Mouse (Mus musculus) hindbrain, embryonic 16.5 days (tissue): ENCODE data around the gene Rasef. TPM values are rescaled to one million over a fixed set of nuclear protein-coding genes. Genes with fewer than 3 reads are reported as not detected.
"Not testable (repeated sequence)": the region's sequence is repeated elsewhere in the genome, so short reads cannot be mapped to it uniquely, and the experiment has no call there.

Source experiments
- ATAC-seq: fragments of 200-750 bp; cut with Nextera tagmentation; 2 replicates; pipeline ENCODE4 v1.8.0; 2017; ENCODE audit warnings: moderate TSS enrichment, moderate library complexity
- H3K27ac ChIP-seq: fragments of 300-500 bp; sonication (generic); 2 replicates; pipeline ENCODE4 v1.5.1; 2014; ENCODE audit warnings: low read depth, mild to moderate bottlenecking, control low read depth, low read length, moderate library complexity
- H3K27me3 ChIP-seq: fragments of 300-500 bp; sonication (generic); replicated peaks from 2 replicates; pipeline ENCODE4 v1.6.1; 2014; ENCODE audit warnings: low read length; ENCODE audit not compliant: control insufficient read depth, insufficient read depth
- H3K36me3 ChIP-seq: fragments of 300-500 bp; sonication (generic); 2 replicates; pipeline ENCODE4 v1.6.1; 2014; ENCODE audit warnings: mild to moderate bottlenecking, low read length, moderate library complexity, mixed read lengths; ENCODE audit not compliant: control insufficient read depth, insufficient read depth
- H3K4me1 ChIP-seq: fragments of 300-500 bp; sonication (generic); 2 replicates; pipeline ENCODE4 v1.6.1; 2014; ENCODE audit warnings: low read depth, low read length; ENCODE audit not compliant: control insufficient read depth, insufficient read depth
- H3K4me2 ChIP-seq: fragments of 300-500 bp; sonication (generic); 2 replicates; pipeline ENCODE4 v1.6.1; 2014; ENCODE audit warnings: mild to moderate bottlenecking, low read length, control low read depth, moderate library complexity
- H3K4me3 ChIP-seq: fragments of 300-500 bp; sonication (generic); 2 replicates; pipeline ENCODE4 v1.5.1; 2014; ENCODE audit warnings: mild to moderate bottlenecking, low read length, control low read depth, moderate library complexity
- H3K9ac ChIP-seq: fragments of 300-500 bp; sonication (generic); 2 replicates; pipeline ENCODE4 v1.6.1; 2014; ENCODE audit warnings: low read depth, mild to moderate bottlenecking, control low read depth, low read length, moderate library complexity
- H3K9me3 ChIP-seq: fragments of 300-500 bp; sonication (generic); 2 replicates; pipeline ENCODE4 v1.6.1; 2014; ENCODE audit warnings: mild to moderate bottlenecking, low read length, moderate library complexity; ENCODE audit not compliant: control insufficient read depth
- WGBS: fragments of 180-500 bp; shearing (Covaris S2); extraction: QIAGEN DNeasy Blood & Tissue Kit; methylation state at CpG from one replicate; pipeline ENCODE4 v1.1.7; 2014; 5-methylcytosine and 5-hydroxymethylcytosine counted together
- polyA plus RNA-seq: library from polyadenylated mRNA; unstranded; fragments of >200 nt; fragmentation: Nextera tagmentation; extraction: Ambion mirVana; gene quantifications from 2 replicates; pipeline ENCODE4 v1.2.1, GENCODE M21; 2015

The Rasef gene
- polyA plus RNA-seq, 1 experiment from 2014 or later = 0.46 TPM

- H3K4me1 ChIP-seq = no peaks in the 10 kb centered on the region
- no peak overlapping the region for H3K27ac ChIP-seq
- no peaks in the 10 kb centered on the region for H3K27me3 ChIP-seq
- no peaks in the 10 kb centered on the region for H3K36me3 ChIP-seq
- WGBS = 66% methylated on average over 5 of the region's 5 CpGs
- H3K4me3 ChIP-seq = no peak overlapping the region
- no peak for ATAC-seq
- no peaks in the 10 kb centered on the region for H3K9me3 ChIP-seq
- no peak overlapping the region for H3K9ac ChIP-seq
- no peak overlapping the region for H3K4me2 ChIP-seq
These were observed 16.7 kb downstream of the Rasef start for GRCm38 (mm10) chr4:73773831-73774810.

GRCm38 (mm10) chr4:73772028-73772427 lies 18.8 kb downstream of the Rasef start:
- Histone ChIP-seq H3K27ac (no peak overlapping the region), H3K27me3 (no peaks in the 10 kb centered on the region), H3K4me1 (no peaks in the 10 kb centered on the region), H3K4me3 (no peak overlapping the region), H3K36me3 (no peaks in the 10 kb centered on the region), H3K9me3 (no peaks in the 10 kb centered on the region), H3K9ac (no peak overlapping the region), H3K4me2 (no peak overlapping the region)
- ATAC-seq = no peak

- Histone ChIP-seq H3K4me1 (no peaks in the 10 kb centered on the region), H3K27me3 (no peaks in the 10 kb centered on the region), H3K27ac (no peak overlapping the region), H3K4me3 (no peak overlapping the region), H3K4me2 (no peak overlapping the region), H3K36me3 (no peaks in the 10 kb centered on the region), H3K9me3 (no peaks in the 10 kb centered on the region), H3K9ac (no peak overlapping the region)
- no peak for ATAC-seq
These were observed 20.2 kb downstream of the Rasef start for GRCm38 (mm10) chr4:73770592-73770991.

GRCm38 (mm10) chr4:73768156-73768555 lies 22.6 kb downstream of the Rasef start:
- no peak for ATAC-seq
- no peak overlapping the region for H3K4me3 ChIP-seq
- 71% methylated on average over 3 of the region's 3 CpGs for WGBS
- no peak overlapping the region for H3K9ac ChIP-seq
- no peaks in the 10 kb centered on the region for H3K36me3 ChIP-seq
- no peaks in the 10 kb centered on the region for H3K4me1 ChIP-seq
- no peaks in the 10 kb centered on the region for H3K9me3 ChIP-seq
- no peak overlapping the region for H3K4me2 ChIP-seq
- H3K27ac ChIP-seq = no peak overlapping the region
- H3K27me3 ChIP-seq = no peaks in the 10 kb centered on the region

- Histone ChIP-seq H3K27me3 (no peaks in the 10 kb centered on the region), H3K9ac (no peak overlapping the region), H3K9me3 (no peaks in the 10 kb centered on the region), H3K4me3 (no peak overlapping the region), H3K27ac (no peak overlapping the region), H3K4me1 (no peaks in the 10 kb centered on the region), H3K36me3 (no peaks in the 10 kb centered on the region), H3K4me2 (no peak overlapping the region)
- ATAC-seq = no peak
- WGBS = 87% methylated on average over 5 of the region's 5 CpGs
These were observed 42.6 kb downstream of the Rasef start for GRCm38 (mm10) chr4:73748219-73748618.

- Histone ChIP-seq H3K9me3 (no peaks in the 10 kb centered on the region), H3K36me3 (no peaks in the 10 kb centered on the region), H3K4me1 (no peaks in the 10 kb centered on the region), H3K9ac (no peak overlapping the region), H3K4me2 (no peak overlapping the region), H3K27ac (no peak overlapping the region), H3K4me3 (no peak overlapping the region), H3K27me3 (no peaks in the 10 kb centered on the region)
- no peak for ATAC-seq
- 92% methylated on average over 3 of the region's 3 CpGs for WGBS
These were observed 51.4 kb downstream of the Rasef start for GRCm38 (mm10) chr4:73739439-73739838.

GRCm38 (mm10) chr4:73719819-73720218 lies 71.0 kb downstream of the Rasef start:
- Histone ChIP-seq H3K27me3 (no peaks in the 10 kb centered on the region), H3K4me1 (no peaks in the 10 kb centered on the region), H3K27ac (no peak overlapping the region), H3K4me2 (no peak overlapping the region), H3K4me3 (no peak overlapping the region), H3K36me3 (no peaks in the 10 kb centered on the region), H3K9me3 (no peaks in the 10 kb centered on the region), H3K9ac (no peak overlapping the region)
- ATAC-seq = no peak

- Histone ChIP-seq H3K9ac (no peak overlapping the region), H3K36me3 (no peaks in the 10 kb centered on the region), H3K4me3 (no peak overlapping the region), H3K4me2 (no peak overlapping the region), H3K27ac (no peak overlapping the region), H3K4me1 (no peaks in the 10 kb centered on the region), H3K27me3 (no peaks in the 10 kb centered on the region), H3K9me3 (no peaks in the 10 kb centered on the region)
- no peak for ATAC-seq
- 94% methylated on average over 1 of the region's 1 CpGs for WGBS
These were observed 72.0 kb downstream of the Rasef start for GRCm38 (mm10) chr4:73718761-73719160.

- 100% methylated on average over 1 of the region's 4 CpGs for WGBS
- not testable (repeated sequence) for H3K4me2 ChIP-seq, ATAC-seq, H3K4me3 ChIP-seq, H3K4me1 ChIP-seq, H3K9ac ChIP-seq, H3K27me3 ChIP-seq, H3K36me3 ChIP-seq, H3K27ac ChIP-seq, H3K9me3 ChIP-seq
These were observed 107.6 kb downstream of the Rasef start, which contains the start of gene Gm428 for GRCm38 (mm10) chr4:73683216-73683615. Gm428 (plus strand) TSS chr4:73683516.
